Mouse (Mus musculus): ENCODE results near the gene Mef2c. TPM values are rescaled to one million over a fixed set of nuclear protein-coding genes. Genes with fewer than 3 reads are reported as not detected.

Mef2c gene
- polyA plus RNA-seq, 1 experiment from 2014 or later = 169 TPM

DNA sequence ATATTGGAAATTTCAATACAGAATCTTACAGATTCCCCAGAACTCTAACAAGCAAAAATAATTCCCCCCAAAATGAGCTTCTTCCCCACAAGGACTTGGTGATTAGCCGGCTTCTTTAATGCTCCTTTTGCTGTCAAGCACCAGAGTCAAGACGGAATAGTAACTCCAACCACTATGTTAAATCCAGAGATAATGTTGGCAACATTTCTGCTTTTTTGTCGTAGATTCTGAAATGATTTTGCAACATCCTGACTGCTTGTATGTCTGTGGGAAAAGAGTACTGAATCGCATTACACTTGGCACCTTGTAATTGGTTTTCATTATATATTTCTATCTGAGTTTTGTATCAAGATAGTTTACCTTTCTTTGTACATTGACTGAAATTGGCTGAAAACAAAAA, 120.8 kb downstream of the Mef2c start:
- no peak for ATAC-seq (ENCODE audit: insufficient number of reproducible peaks, insufficient read depth, low FRiP score, low TSS enrichment, low read depth)
- Histone ChIP-seq H3K4me1 (no peaks in the 10 kb centered on the region), H3K27me3 (no peaks in the 10 kb centered on the region), H3K4me3 (no peak overlapping the region), H3K9ac (no peak overlapping the region), H3K27ac (no peak overlapping the region), H3K36me3 (peaks cover 6% of the 10 kb centered on the region; the same call in 1 of the 2 replicates), H3K4me2 (no peak overlapping the region), H3K9me3 (no peaks in the 10 kb centered on the region)
- 93% methylated on average over 4 of the region's 4 CpGs for WGBS

DNA sequence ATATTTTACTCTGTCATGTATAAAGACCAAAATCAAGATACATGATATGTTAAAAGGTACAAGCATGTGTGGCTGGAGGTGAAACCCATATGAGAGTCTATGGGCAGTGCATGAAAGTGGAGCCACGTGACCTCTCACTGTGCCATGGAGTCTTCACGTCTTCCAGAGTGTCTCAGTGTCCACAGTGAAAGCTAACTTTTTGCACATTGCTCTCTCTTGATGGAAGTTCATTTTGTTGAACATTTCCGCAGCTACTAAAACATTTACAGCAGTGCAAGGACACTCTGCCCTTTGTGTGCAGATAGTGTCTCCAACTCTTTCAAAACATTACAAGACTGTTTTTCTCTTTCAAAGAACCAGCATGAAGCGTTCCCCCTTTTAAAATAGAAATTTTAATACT, 123.6 kb downstream of the Mef2c start:
- Histone ChIP-seq H3K4me2 (no peak overlapping the region), H3K36me3 (peaks cover 6% of the 10 kb centered on the region; the same call in 1 of the 2 replicates), H3K27ac (no peak overlapping the region), H3K4me1 (no peaks in the 10 kb centered on the region), H3K27me3 (no peaks in the 10 kb centered on the region), H3K4me3 (no peak overlapping the region), H3K9me3 (no peaks in the 10 kb centered on the region), H3K9ac (no peak overlapping the region)
- WGBS = 87% methylated on average over 4 of the region's 4 CpGs
- no peak for ATAC-seq (ENCODE audit: insufficient number of reproducible peaks, insufficient read depth, low FRiP score, low TSS enrichment, low read depth)

DNA sequence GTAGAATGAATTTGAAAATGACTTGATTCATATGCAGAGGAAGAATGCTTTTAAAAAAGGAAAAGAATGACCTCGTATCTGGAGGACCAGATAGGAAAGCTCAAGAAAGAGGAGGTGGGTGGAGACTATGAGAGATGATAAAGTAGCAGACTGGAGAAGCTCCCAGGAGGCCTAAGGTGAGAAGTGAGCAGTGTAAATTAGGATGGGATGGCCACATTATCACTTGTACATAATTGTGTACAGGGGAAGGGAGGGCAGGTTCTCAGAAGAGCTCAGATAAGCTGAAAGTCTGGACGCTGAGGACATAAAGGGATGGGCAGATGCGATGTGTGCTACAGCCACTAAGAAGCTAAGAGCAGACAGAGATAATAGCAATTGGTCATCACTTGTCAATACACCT, 124.3 kb downstream of the Mef2c start:
- H3K27ac ChIP-seq = no peak overlapping the region
- H3K4me1 ChIP-seq = no peaks in the 10 kb centered on the region
- peaks cover 10% of the 10 kb centered on the region for H3K36me3 ChIP-seq
- no peak for ATAC-seq (ENCODE audit: insufficient number of reproducible peaks, insufficient read depth, low FRiP score, low TSS enrichment, low read depth)
- H3K27me3 ChIP-seq = no peaks in the 10 kb centered on the region
- no peaks in the 10 kb centered on the region for H3K9me3 ChIP-seq
- 87% methylated on average over 3 of the region's 3 CpGs for WGBS
- H3K9ac ChIP-seq = no peak overlapping the region
- no peak overlapping the region for H3K4me2 ChIP-seq
- H3K4me3 ChIP-seq = no peak overlapping the region

DNA sequence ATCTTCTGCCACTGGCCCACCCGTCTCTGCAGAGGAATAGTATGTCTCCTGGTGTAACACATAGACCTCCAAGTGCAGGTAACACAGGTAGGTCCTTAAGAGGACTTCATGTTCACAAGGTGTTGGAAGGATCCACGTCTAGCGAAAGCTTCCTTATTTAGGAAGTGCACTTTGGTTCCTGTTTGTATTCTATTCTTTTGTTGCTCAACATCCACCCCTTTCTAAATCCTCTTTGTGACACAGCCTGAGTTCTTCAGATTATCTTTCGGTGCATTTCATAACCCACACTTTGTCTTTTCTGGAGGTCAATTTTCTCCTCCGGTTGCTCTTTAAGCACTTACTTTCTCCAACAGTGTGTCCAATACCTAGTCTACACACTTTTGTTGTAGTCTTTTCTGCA, 129.3 kb downstream of the Mef2c start:
- H3K27me3 ChIP-seq = no peaks in the 10 kb centered on the region
- H3K4me2 ChIP-seq = no peak overlapping the region
- H3K4me3 ChIP-seq = no peak overlapping the region
- H3K4me1 ChIP-seq = no peaks in the 10 kb centered on the region
- no peak overlapping the region for H3K27ac ChIP-seq
- ATAC-seq (ENCODE audit: insufficient number of reproducible peaks, insufficient read depth, low FRiP score, low TSS enrichment, low read depth) = no peak
- H3K9ac ChIP-seq = no peak overlapping the region
- WGBS = 91% methylated on average over 5 of the region's 5 CpGs
- H3K36me3 ChIP-seq = peaks cover 15% of the 10 kb centered on the region
- no peaks in the 10 kb centered on the region for H3K9me3 ChIP-seq

DNA sequence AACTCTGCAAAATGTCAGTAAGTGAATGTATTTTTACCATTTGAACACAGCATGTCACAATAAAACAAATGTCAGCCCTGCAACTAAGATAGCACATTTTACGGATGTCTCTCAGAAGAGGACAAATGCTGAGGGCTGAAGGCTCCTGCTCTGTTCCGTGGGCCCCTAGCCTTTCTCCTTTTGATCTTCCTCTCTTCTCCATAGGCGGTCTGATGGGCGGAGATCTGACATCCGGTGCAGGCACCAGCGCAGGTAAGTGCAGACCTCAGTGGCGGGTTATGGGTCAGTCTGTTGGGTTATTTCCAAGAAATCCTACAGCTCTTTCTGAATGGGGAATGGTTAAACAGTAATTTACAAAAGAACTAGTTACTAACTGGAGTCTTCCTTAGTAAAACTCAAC, 131.4 kb downstream of the Mef2c start:
- no peaks in the 10 kb centered on the region for H3K9me3 ChIP-seq
- ATAC-seq (ENCODE audit: insufficient number of reproducible peaks, insufficient read depth, low FRiP score, low TSS enrichment, low read depth) = no peak
- WGBS = 61% methylated on average over 7 of the region's 7 CpGs

DNA sequence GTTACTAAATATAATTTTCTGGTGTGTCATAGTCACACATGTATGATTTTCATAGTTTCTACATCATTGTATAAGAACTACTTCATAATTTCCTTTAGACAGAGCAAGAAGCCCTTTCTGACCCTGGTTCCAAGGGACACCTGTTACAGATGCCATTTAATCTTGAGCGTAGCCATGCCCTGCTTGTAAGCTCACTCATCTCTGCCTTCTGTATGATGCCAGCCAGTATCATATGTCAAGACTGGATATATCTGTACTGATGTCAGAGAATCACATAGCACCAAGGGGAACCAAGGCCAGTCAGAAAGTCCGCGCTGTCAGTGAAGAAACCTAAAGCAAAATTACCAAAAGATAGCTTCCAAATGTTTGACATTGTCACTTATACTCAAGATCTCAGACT, 133.8 kb downstream of the Mef2c start:
- WGBS = 89% methylated on average over 3 of the region's 3 CpGs
- no peak overlapping the region for H3K9ac ChIP-seq
- H3K36me3 ChIP-seq = peaks cover 19% of the 10 kb centered on the region
- ATAC-seq (ENCODE audit: insufficient number of reproducible peaks, insufficient read depth, low FRiP score, low TSS enrichment, low read depth) = no peak
- no peak overlapping the region for H3K4me2 ChIP-seq
- H3K27me3 ChIP-seq = no peaks in the 10 kb centered on the region
- no peaks in the 10 kb centered on the region for H3K9me3 ChIP-seq
- no peaks in the 10 kb centered on the region for H3K4me1 ChIP-seq
- no peak overlapping the region for H3K4me3 ChIP-seq
- H3K27ac ChIP-seq = no peak overlapping the region

More for the DNA sequence above, 131.4 kb downstream of the Mef2c start:
- H3K27me3 ChIP-seq = no peaks in the 10 kb centered on the region
- H3K9ac ChIP-seq = no peak overlapping the region
- H3K36me3 ChIP-seq = peaks cover 19% of the 10 kb centered on the region
- H3K4me1 ChIP-seq = no peaks in the 10 kb centered on the region
- no peak overlapping the region for H3K27ac ChIP-seq
- no peak overlapping the region for H3K4me3 ChIP-seq
- H3K4me2 ChIP-seq = no peak overlapping the region

DNA sequence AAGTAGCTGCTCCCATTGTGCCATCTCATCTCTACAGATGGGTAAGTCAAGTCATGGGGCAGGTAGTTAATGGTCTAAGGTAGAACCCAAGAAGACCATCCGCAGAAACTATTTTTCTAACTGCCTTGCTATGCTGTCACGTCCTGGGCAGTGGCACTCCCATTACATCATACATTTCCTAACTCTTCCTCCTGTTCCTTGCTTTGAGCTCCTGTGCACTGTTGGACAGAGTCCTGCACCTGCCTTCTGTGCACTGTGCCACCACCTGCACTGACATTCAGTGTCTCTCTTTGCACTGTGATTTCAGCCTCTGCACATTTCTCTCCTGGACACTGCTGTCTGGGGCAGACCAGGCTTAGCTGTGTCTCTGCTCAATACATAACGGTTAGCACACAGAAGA, 134.9 kb downstream of the Mef2c start:
- 88% methylated on average over 3 of the region's 3 CpGs for WGBS
- Histone ChIP-seq H3K4me2 (no peak overlapping the region), H3K4me3 (no peak overlapping the region), H3K4me1 (peaks cover 2% of the 10 kb centered on the region), H3K27ac (no peak overlapping the region), H3K27me3 (no peaks in the 10 kb centered on the region), H3K9me3 (no peaks in the 10 kb centered on the region), H3K9ac (no peak overlapping the region), H3K36me3 (peaks cover 10% of the 10 kb centered on the region)
- ATAC-seq (ENCODE audit: insufficient number of reproducible peaks, insufficient read depth, low FRiP score, low TSS enrichment, low read depth) = no peak

DNA sequence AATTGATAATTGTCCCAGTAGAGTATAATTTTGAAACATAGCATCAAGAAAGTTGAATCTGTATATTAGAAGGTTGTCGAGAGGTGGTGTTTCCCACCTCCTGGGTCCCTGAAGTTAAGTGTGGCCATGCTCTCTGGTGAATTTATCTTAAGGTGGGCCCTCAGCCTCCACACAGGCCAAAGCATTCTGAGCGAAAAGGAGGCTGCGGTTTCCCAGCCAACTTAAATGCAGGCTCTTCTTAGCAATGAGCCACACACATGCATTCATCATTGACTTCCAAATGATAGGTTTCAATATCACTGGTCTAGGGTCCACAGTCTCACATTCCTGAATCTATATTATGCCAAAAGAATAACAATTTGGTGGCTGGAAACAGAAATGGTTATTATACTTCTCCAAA, 145.2 kb downstream of the Mef2c start:
- no peaks in the 10 kb centered on the region for H3K9me3 ChIP-seq
- no peak overlapping the region for H3K9ac ChIP-seq
- H3K27me3 ChIP-seq = no peaks in the 10 kb centered on the region
- WGBS = 66% methylated on average over 3 of the region's 3 CpGs
- 0 out of 2 replicates have a peak, but pooled peaks cover 9% of the 10 kb centered on the region for H3K36me3 ChIP-seq
- H3K4me1 ChIP-seq = peaks cover 7% of the 10 kb centered on the region; the same call in 1 of the 2 replicates
- H3K4me3 ChIP-seq = no peak overlapping the region
- no peak overlapping the region for H3K27ac ChIP-seq
- no peak overlapping the region for H3K4me2 ChIP-seq
- peak; percentile 32; the same call in 1 of the 2 replicates for ATAC-seq (ENCODE audit: insufficient number of reproducible peaks, insufficient read depth, low FRiP score, low TSS enrichment, low read depth)

DNA sequence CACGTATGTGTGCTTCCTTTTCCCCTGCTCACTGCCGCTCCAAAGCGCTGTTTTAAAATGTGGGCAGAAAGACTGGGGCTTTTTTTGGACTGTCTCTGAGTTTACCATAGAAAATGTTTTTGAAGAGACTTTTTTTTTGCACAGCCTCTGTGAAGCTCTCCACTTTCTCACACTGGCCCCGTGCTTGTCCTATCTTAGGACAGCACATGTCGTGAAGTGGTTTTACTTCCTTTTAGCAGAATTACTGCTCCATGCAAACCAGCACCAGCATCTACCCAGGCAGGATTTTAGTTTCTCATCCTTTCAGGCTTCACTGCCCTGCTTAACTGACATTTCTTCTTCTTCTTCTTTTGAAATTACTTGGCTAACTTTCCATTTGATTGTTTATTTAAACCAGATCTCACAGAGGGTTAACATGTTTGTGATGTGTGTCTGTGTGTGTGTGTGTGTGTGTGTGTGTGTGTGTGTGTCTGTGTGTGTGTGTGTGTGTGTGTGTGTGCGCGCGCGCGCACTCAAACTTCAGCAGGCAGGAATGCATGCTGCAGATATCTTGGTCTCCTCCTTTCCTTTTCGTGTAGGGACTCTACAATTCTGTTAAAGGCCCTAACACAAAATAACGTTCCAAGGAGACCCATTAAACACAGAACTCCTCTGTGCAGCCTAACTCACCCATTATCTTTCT, 146.1 kb downstream of the Mef2c start:
- Histone ChIP-seq H3K4me2 (no peak overlapping the region), H3K36me3 (0 out of 2 replicates have a peak, but pooled peaks cover 9% of the 10 kb centered on the region), H3K9me3 (no peaks in the 10 kb centered on the region), H3K4me1 (0 out of 2 replicates have a peak, but pooled peaks cover 6% of the 10 kb centered on the region), H3K27me3 (no peaks in the 10 kb centered on the region), H3K9ac (no peak overlapping the region), H3K27ac (peak overlapping the region; percentile 9; the same call in 1 of the 2 replicates), H3K4me3 (no peak overlapping the region)
- no peak for ATAC-seq (ENCODE audit: insufficient number of reproducible peaks, insufficient read depth, low FRiP score, low TSS enrichment, low read depth)
- WGBS = 78% methylated on average over 12 of the region's 12 CpGs

DNA sequence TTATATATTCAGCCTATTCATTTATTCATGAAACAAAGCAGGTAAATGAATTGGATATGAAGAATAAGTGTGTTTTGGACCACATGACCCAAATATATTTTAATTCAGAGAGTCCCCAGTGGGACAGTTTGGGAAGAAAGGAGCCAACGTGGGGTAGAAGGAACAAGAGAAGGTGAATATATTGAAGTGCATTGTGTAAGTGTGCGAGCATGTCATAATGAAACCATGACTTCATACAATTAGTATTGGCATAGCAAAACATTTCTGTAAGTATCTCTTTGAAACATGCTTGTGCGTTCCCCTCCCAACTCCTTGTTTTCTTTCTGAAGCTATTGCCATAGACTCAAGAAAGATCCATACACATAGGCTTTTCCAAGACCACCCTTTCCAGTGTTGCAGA, 147.0 kb downstream of the Mef2c start:
- Histone ChIP-seq H3K9ac (no peak overlapping the region), H3K4me1 (0 out of 2 replicates have a peak, but pooled peaks cover 6% of the 10 kb centered on the region), H3K27me3 (no peaks in the 10 kb centered on the region), H3K4me3 (no peak overlapping the region), H3K4me2 (no peak overlapping the region), H3K36me3 (0 out of 2 replicates have a peak, but pooled peaks cover 9% of the 10 kb centered on the region), H3K27ac (no peak overlapping the region), H3K9me3 (no peaks in the 10 kb centered on the region)
- ATAC-seq (ENCODE audit: insufficient number of reproducible peaks, insufficient read depth, low FRiP score, low TSS enrichment, low read depth) = no peak
- WGBS = 84% methylated on average over 3 of the region's 3 CpGs

DNA sequence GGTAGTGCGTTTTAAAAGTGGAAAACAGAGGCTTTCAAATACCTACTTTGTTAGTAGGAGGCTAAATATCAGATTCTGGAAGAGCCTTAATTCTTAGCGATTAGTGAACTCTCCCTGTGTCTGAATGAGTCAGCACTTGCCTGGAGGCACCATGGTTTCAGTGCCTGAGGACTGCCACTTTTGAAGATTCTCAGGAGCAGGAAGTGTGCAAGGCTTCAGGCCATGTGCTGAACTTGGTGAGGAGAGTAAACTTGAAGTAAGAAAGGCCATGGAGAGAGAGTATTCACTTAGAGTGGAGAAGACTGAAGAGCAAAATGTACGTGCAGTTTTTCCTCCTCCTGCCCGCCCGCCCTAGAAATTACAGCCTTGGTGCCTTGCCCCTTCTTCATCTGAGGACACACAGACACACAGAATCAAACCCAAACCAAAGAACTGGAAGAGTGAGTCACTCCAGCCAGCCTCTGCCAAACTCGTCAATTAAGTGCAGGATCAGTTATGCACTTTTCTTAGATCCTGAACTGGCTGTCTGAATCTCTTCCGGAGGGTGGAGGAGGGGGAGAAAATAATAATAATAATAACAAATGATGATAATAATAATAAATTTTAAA, 148.2 kb downstream of the Mef2c start:
- no peak overlapping the region for H3K27ac ChIP-seq
- H3K9me3 ChIP-seq = no peaks in the 10 kb centered on the region
- no peak overlapping the region for H3K9ac ChIP-seq
- WGBS = 67% methylated on average over 7 of the region's 7 CpGs
- H3K4me1 ChIP-seq = 0 out of 2 replicates have a peak, but pooled peaks cover 6% of the 10 kb centered on the region
- H3K27me3 ChIP-seq = no peaks in the 10 kb centered on the region
- ATAC-seq (ENCODE audit: insufficient number of reproducible peaks, insufficient read depth, low FRiP score, low TSS enrichment, low read depth) = no peak
- no peak overlapping the region for H3K4me2 ChIP-seq
- H3K4me3 ChIP-seq = no peak overlapping the region
- H3K36me3 ChIP-seq = peaks cover 4% of the 10 kb centered on the region; the same call in 1 of the 2 replicates

DNA sequence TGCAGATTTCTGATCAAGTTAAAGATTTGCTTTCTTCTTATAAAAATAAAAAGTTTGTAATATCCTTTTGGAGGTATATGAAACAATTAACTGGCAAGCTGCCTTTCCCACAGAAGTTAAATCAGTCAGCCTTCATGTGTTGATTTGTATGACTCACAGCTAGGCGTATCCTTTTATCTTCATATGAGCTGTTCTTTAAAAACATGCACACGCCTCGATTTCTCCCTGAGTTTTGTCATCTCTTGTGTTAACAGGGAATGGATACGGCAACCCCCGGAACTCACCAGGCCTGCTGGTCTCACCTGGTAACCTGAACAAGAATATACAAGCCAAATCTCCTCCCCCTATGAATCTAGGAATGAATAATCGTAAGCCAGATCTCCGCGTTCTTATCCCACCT, 148.7 kb downstream of the Mef2c start:
- no peak overlapping the region for H3K4me3 ChIP-seq
- H3K27me3 ChIP-seq = no peaks in the 10 kb centered on the region
- no peak for ATAC-seq (ENCODE audit: insufficient number of reproducible peaks, insufficient read depth, low FRiP score, low TSS enrichment, low read depth)
- 0 out of 2 replicates have a peak, but pooled peaks cover 6% of the 10 kb centered on the region for H3K4me1 ChIP-seq
- H3K27ac ChIP-seq = no peak overlapping the region
- no peak overlapping the region for H3K4me2 ChIP-seq
- H3K9ac ChIP-seq = no peak overlapping the region
- peaks cover 7% of the 10 kb centered on the region; the same call in 1 of the 2 replicates for H3K36me3 ChIP-seq
- 78% methylated on average over 8 of the region's 8 CpGs for WGBS
- H3K9me3 ChIP-seq = no peaks in the 10 kb centered on the region

Data from embryonic facial prominence, embryonic 13.5 days (tissue).